Mouse (Mus musculus) heart, postnatal 0 days (tissue): Measurements from ENCODE around the gene Ninj1.

Experiments
- CTCF ChIP-seq: IDR thresholded peaks from 2 replicates; pipeline ENCODE4 v1.5.1; 2016; ENCODE audit warnings: antibody characterized with exemption, control low read depth, low read depth
- EP300 ChIP-seq: IDR thresholded peaks from 2 replicates; pipeline ENCODE4 v1.6.1; 2016; ENCODE audit warnings: antibody characterized with exemption, low read depth

- TF ChIP-seq EP300 (no peak), CTCF (peak; percentile 99)
Measured at GRCm38 (mm10) chr13:49169448-49170207, 17.7 kb upstream of the Ninj1 start.
